Mouse (Mus musculus) frontal cortex, adult 2 months (tissue): ENCODE measurements around the gene Lnpep. TPM values are rescaled to one million over a fixed set of nuclear protein-coding genes. Genes with fewer than 3 reads are reported as not detected.
"Not testable (repeated sequence)": the region's sequence is repeated elsewhere in the genome, so short reads cannot be mapped to it uniquely, and the experiment has no call there.

Experiments
- DNase-seq, 2 experiments: peaks; one replicate each; pipeline ENCODE4 v3.0.0; 2022; ENCODE audit warnings: low spot score in 1 of 2; ENCODE audit errors: extremely low spot score in 1 of 2
- polyA plus RNA-seq: library from polyadenylated mRNA; depleted of rRNA; stranded (reverse); fragments of >200 nt; gene quantifications from 2 replicates; pipeline ENCODE4 v1.2.3, GENCODE M21; 2012; rRNA removed

The Lnpep gene
- 23.4 and 24.2 TPM in 2 replicates for polyA plus RNA-seq

GRCm38 (mm10) chr17:17624957-17625586, at the start of gene Lnpep:
TSS of gene Lnpep (minus strand) at chr17:17625050.
- DNase-seq: peak; percentile 90 to 93

- no peak for DNase-seq
Observed at GRCm38 (mm10) chr17:17655829-17656176, 31.0 kb upstream of the Lnpep start.

DNA sequence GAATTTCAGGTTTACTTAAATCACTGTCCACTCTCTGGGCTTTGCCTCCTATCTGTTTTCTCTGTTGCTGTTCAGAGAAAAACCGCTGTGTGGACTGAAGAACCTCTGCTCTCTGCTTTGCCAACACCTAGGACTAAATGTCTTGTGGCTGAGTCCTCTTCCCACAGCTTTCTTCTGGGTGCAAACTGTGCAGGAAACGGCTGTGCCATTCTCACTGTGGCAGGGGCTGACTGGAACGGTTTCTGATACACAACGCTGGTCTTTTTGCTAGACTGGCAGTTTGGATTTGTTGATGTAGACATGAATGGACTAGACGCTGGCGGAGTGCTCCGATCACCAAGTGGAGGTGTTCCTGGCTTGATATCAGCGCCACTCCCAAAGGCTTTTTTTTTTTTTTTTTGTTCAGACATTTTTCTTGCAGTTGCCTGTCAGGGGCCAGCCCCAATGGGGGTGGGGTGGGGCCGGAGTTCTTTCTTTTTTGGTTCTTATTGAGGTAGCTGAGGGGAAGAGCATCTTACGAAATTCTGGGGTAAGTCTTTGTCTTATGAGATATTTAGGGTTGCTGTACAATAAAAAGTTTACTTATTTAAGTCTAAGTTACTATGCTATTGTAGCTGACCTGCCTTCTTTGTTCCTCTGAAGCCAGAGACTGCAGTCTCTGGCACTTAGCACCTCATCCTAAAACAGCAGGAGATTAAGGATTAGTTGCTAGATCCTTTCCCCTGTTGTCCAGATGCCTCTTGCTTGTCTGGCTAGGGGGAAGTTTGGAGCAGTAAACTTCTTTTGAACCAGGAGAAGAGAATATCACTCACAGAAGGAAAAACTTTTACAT, 30.4 kb upstream of the Lnpep start:
- no peak for DNase-seq

GRCm38 (mm10) chr17:17652570-17652969, 27.7 kb upstream of the Lnpep start:
- DNase-seq: no peak

GRCm38 (mm10) chr17:17645738-17646137, 20.9 kb upstream of the Lnpep start:
- peak in 1 of 2 experiments; percentile 75 for DNase-seq

DNA sequence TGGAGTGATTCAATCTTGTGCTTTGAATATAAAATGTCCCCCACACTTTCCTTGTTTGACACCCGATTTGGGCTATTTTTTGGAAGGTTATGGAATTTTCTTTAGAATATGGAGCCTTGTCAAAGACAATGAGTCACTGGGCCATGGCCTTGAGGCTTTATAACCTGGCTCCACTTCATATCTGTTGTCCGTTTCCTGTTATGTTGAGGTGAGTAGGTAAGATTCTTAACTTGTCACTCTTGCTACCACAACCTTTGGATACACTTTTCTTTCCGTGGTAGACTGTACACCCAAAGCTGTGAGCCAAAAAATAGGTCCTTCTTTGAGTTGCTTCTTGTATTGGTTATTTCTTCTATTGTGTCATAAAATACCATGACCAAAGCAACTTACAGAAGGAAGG, 12.5 kb upstream of the Lnpep start:
- no peak for DNase-seq

GRCm38 (mm10) chr17:17636147-17636546, 11.3 kb upstream of the Lnpep start:
- no peak for DNase-seq

GRCm38 (mm10) chr17:17634033-17634432, 9.2 kb upstream of the Lnpep start:
- no peak for DNase-seq

GRCm38 (mm10) chr17:17631985-17632384, 7.1 kb upstream of the Lnpep start:
- DNase-seq: no peak

DNA sequence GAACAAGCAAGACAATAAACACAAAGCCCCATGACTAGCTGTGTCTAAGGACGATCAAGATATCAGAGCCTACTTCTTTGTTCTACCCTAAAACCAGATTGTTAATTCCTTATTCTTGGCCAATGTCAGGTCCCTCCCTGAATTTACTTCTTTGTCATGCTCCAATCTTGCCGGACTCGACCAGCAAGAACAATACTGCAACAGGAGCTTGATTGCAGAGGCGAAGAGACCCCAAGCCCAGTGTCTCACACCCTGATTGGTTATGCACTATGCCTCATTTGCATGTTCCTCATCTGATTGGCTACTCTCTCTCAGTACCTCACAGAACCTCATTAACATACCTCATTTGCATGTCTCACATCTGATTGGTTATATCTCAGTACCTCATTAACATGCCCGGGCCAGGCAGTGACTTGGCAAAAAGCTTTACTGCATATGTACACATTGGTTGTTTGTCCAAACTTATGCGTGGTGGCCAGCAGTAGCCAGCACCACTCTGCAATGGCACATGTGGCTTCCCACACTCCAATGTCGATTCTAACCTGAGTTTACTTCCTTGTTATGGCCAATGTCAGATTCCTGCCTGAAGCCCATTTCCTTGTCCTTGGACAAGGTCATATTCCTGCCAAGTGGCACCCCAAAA, 3.5 kb upstream of the Lnpep start:
- DNase-seq: not testable (repeated sequence)

DNA sequence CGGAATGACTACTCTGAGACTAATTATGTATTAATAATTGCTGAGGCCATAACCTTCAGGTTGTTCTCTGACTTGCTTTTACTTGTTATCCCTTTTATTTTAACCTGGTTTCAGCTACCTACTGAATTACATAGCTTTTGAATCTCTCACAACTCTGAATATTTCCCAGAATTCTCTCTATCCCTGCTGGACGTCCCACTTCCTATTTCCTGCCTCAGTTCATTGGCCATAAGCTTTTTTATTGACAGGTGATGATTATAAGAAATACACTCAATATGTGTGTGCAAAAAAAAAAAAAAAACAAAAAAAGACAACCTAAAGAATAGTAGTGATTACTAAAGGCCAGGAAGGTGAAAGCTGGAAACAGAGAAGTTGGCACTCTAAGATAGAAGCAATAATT, 2.7 kb upstream of the Lnpep start:
- DNase-seq: no peak

GRCm38 (mm10) chr17:17625887-17626679, 1.2 kb upstream of the Lnpep start:
- no peak for DNase-seq

- peak; percentile 87 to 94 for DNase-seq
Observed at GRCm38 (mm10) chr17:17624421-17624956, 361 bp downstream of the Lnpep start.

GRCm38 (mm10) chr17:17623890-17624420, 895 bp downstream of the Lnpep start:
- peak in 1 of 2 experiments; percentile 52 for DNase-seq

GRCm38 (mm10) chr17:17623221-17623889, 1.5 kb downstream of the Lnpep start:
- no peak for DNase-seq

DNA sequence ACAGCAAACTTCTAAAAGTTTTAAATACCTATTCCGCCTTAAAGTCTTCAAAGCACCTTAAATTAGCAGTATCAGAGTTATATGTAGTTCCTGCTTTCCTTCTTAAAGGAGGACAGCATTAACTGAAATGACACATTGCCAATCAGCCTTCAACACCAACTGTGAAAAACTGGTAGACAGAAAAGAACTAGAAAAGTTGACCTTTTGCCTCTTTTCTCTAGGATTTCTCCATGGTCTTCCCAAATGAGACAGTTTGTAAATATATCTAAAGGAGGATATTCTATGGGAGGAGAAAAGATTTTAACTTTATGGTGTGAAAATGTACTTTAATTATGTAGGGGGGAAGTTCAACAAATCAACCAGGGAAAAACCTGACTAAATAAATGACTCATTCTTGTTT, 2.3 kb downstream of the Lnpep start:
- DNase-seq: no peak

DNA sequence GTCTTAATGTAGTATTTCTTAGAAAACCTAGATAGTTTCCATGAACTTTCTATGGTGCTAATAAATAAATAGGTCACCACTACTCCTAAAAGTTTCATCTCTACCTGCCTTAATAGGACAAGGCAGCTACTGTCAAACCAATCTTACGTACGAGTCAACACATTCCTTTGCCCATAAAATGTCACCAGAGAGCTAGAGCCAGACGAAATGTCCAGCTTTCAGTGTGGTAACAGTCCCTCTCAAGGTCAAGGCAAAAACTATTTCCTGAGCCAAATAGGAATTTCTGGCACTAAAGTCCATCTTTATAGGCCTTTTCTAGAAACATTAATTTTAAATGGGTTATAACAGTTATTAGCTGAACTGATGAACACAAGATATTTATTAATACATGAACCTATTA, 3.3 kb downstream of the Lnpep start:
- DNase-seq: no peak

GRCm38 (mm10) chr17:17618463-17618862, 6.4 kb downstream of the Lnpep start:
- DNase-seq: no peak

- no peak for DNase-seq
Observed at GRCm38 (mm10) chr17:17617440-17618204, 7.2 kb downstream of the Lnpep start.
